Mouse (Mus musculus) liver, adult 2 months (tissue): ENCODE measurements around the gene Grik3.

Experiments used
- CTCF ChIP-seq: fragments of 200-500 bp; IDR thresholded peaks from 2 replicates; pipeline ENCODE4 v1.5.1; 2011; ENCODE audit warnings: low read depth, low read length, control low read depth
- POLR2A ChIP-seq: fragments of 200-500 bp; IDR thresholded peaks from 2 replicates; pipeline ENCODE4 v1.6.1; 2011; ENCODE audit warnings: low read length, control low read depth; ENCODE audit not compliant: insufficient read depth; ENCODE audit errors: extremely low read depth

GRCm38 (mm10) chr4:125703310-125703690 is 212.8 kb downstream of the Grik3 start:
- TF ChIP-seq POLR2A, result no peak
- TF ChIP-seq CTCF, result peak; percentile 35; the same call in 1 of the 2 replicates
